Mouse (Mus musculus) CH12.LX (cell line): ENCODE measurements around the gene 4930556J24Rik. TPM values are rescaled to one million over a fixed set of nuclear protein-coding genes. Genes with fewer than 3 reads are reported as not detected.

Source experiments
- DNase-seq: peaks from one replicate; pipeline ENCODE4 v3.0.0-alpha.2; 2013; ENCODE audit errors: extremely low read depth
- H3K27ac ChIP-seq: 2 replicates; pipeline ENCODE4 v1.5.1; 2012; ENCODE audit warnings: low read depth, mild to moderate bottlenecking, control low read depth, moderate library complexity; ENCODE audit not compliant: insufficient read depth
- H3K27me3 ChIP-seq: replicated peaks from 2 replicates; pipeline ENCODE3; 2012; ENCODE audit warnings: inconsistent platforms
- H3K36me3 ChIP-seq, 2 experiments: replicated peaks in 1 of 2; 2 replicates each; pipeline versions ENCODE3 to v1.6.1; 2012; ENCODE audit warnings: inconsistent platforms in 1 of 2, low read length in 1 of 2, mild to moderate bottlenecking in 1 of 2, mixed read lengths in 1 of 2, moderate library complexity in 1 of 2; ENCODE audit not compliant: control insufficient read depth in 1 of 2, insufficient read depth in 1 of 2
- H3K4me1 ChIP-seq, 2 experiments: 2 replicates each; pipeline ENCODE4 v1.6.1; 2012; ENCODE audit warnings: inconsistent platforms in 1 of 2, moderate library complexity in 1 of 2; ENCODE audit not compliant: insufficient read depth in 2 of 2, control insufficient read depth in 1 of 2
- H3K4me2 ChIP-seq: 2 replicates; pipeline ENCODE4 v1.6.1; 2012; ENCODE audit warnings: low read depth, mild to moderate bottlenecking, control low read depth; ENCODE audit not compliant: poor library complexity, insufficient read depth, severe bottlenecking
- H3K4me3 ChIP-seq, 3 experiments: fragments of 150-350 bp in 1 of 3; sonication (generic) in 1 of 3; replicated peaks in 1 of 3; 2 replicates each; pipeline versions ENCODE3 to v1.5.1; 2011 to 2012; ENCODE audit warnings: low read depth in 2 of 3, low read length in 2 of 3, mild to moderate bottlenecking in 2 of 3, moderate library complexity in 2 of 3, control low read depth in 1 of 3, improper control_type of control experiment in 1 of 3, inconsistent platforms in 1 of 3, mixed read lengths in 1 of 3; ENCODE audit not compliant: poor library complexity in 1 of 3
- H3K79me2 ChIP-seq: replicated peaks from 2 replicates; pipeline ENCODE4 v1.6.1; 2012; ENCODE audit warnings: mild to moderate bottlenecking, moderate library complexity; ENCODE audit not compliant: control insufficient read depth, poor library complexity, insufficient read depth, severe bottlenecking; ENCODE audit errors: extremely low read depth
- H3K9ac ChIP-seq: 2 replicates; pipeline ENCODE4 v1.6.1; 2012; ENCODE audit warnings: low read depth, mild to moderate bottlenecking, control low read depth, moderate library complexity; ENCODE audit not compliant: insufficient read depth
- H3K9me3 ChIP-seq: replicated peaks from 2 replicates; pipeline ENCODE3; 2012; ENCODE audit warnings: low read length, inconsistent platforms, mixed read lengths
- CHD2 ChIP-seq: IDR thresholded peaks from 2 replicates; pipeline ENCODE4 v1.6.1; 2011; ENCODE audit warnings: low read length, improper control_type of control experiment
- CTCF ChIP-seq, 2 experiments: IDR thresholded peaks in 1 of 2; conservative IDR thresholded peaks in 1 of 2; 2 replicates each; pipeline ENCODE4 v1.5.1; 2011 to 2012; ENCODE audit warnings: low read depth in 2 of 2, low read length in 2 of 2, improper control_type of control experiment in 1 of 2, inconsistent platforms in 1 of 2, mild to moderate bottlenecking in 1 of 2, moderate library complexity in 1 of 2
- E2F4 ChIP-seq: IDR thresholded peaks from 2 replicates; pipeline ENCODE4 v1.6.1; 2011; ENCODE audit warnings: low read depth, low read length, improper control_type of control experiment; ENCODE audit not compliant: insufficient replicate concordance
- ELF1 ChIP-seq: IDR thresholded peaks from 2 replicates; pipeline ENCODE4 v1.6.1; 2014; ENCODE audit warnings: low read depth, mild to moderate bottlenecking, inconsistent platforms, low read length, improper control_type of control experiment
- EP300 ChIP-seq: IDR thresholded peaks from 2 replicates; pipeline ENCODE4 v1.6.1; 2011; ENCODE audit warnings: low read length, improper control_type of control experiment
- ETS1 ChIP-seq: conservative IDR thresholded peaks from 2 replicates; pipeline ENCODE4 v1.6.1; 2012; ENCODE audit warnings: low read depth, mild to moderate bottlenecking, inconsistent platforms, low read length, improper control_type of control experiment, moderate library complexity
- IRF4 ChIP-seq: IDR thresholded peaks from 2 replicates; pipeline ENCODE4 v1.6.1; 2014; ENCODE audit warnings: low read depth, mild to moderate bottlenecking, inconsistent platforms, low read length, improper control_type of control experiment
- JUN ChIP-seq: IDR thresholded peaks from 2 replicates; pipeline ENCODE4 v1.6.1; 2011; ENCODE audit warnings: low read depth, mild to moderate bottlenecking, low read length, improper control_type of control experiment, moderate library complexity; ENCODE audit not compliant: insufficient read depth
- JUND ChIP-seq: conservative IDR thresholded peaks from 2 replicates; pipeline ENCODE4 v1.6.1; 2011; ENCODE audit warnings: low read depth, low read length, improper control_type of control experiment
- KAT2A ChIP-seq: IDR thresholded peaks from 2 replicates; pipeline ENCODE4 v1.6.1; 2012; ENCODE audit warnings: low read length, improper control_type of control experiment, inconsistent platforms; ENCODE audit not compliant: insufficient replicate concordance
- MAX ChIP-seq: IDR thresholded peaks from 2 replicates; pipeline ENCODE4 v1.6.1; 2011; ENCODE audit warnings: low read length, improper control_type of control experiment
- MAZ ChIP-seq: IDR thresholded peaks from 2 replicates; pipeline ENCODE4 v1.6.1; 2012; ENCODE audit warnings: low read depth, mild to moderate bottlenecking, inconsistent platforms, low read length, improper control_type of control experiment, moderate library complexity
- MEF2A ChIP-seq: IDR thresholded peaks from 2 replicates; pipeline ENCODE4 v1.6.1; 2014; ENCODE audit warnings: low read depth, mild to moderate bottlenecking, inconsistent platforms, low read length, improper control_type of control experiment, borderline replicate concordance
- NELFE ChIP-seq: IDR thresholded peaks from 2 replicates; pipeline ENCODE4 v1.6.1; 2011; ENCODE audit warnings: low read depth, low read length, improper control_type of control experiment
- PAX5 ChIP-seq: IDR thresholded peaks from 2 replicates; pipeline ENCODE4 v1.6.1; 2012; ENCODE audit warnings: low read length, inconsistent platforms, mixed read lengths
- POLR2A ChIP-seq: IDR thresholded peaks from 2 replicates; pipeline ENCODE4 v1.6.1; 2011; ENCODE audit warnings: low read depth, mild to moderate bottlenecking, improper control_type of control experiment, low read length
- POLR2AphosphoS2 ChIP-seq: IDR thresholded peaks from 2 replicates; pipeline ENCODE4 v1.6.1; 2011; ENCODE audit warnings: low read depth, low read length, improper control_type of control experiment
- RAD21 ChIP-seq: IDR thresholded peaks from 2 replicates; pipeline ENCODE4 v1.6.1; 2011; ENCODE audit warnings: low read depth, mild to moderate bottlenecking, low read length, improper control_type of control experiment, moderate library complexity
- RCOR1 ChIP-seq: conservative IDR thresholded peaks from 2 replicates; pipeline ENCODE4 v1.6.1; 2012; ENCODE audit warnings: low read depth, mild to moderate bottlenecking, inconsistent platforms, low read length, improper control_type of control experiment
- TCF12 ChIP-seq: IDR thresholded peaks from 2 replicates; pipeline ENCODE4 v1.6.1; 2014; ENCODE audit warnings: low read depth, mild to moderate bottlenecking, inconsistent platforms, low read length, improper control_type of control experiment
- UBTF ChIP-seq: IDR thresholded peaks from 2 replicates; pipeline ENCODE4 v1.6.1; 2012; ENCODE audit warnings: low read depth, mild to moderate bottlenecking, inconsistent platforms, low read length, improper control_type of control experiment, moderate library complexity
- USF1 ChIP-seq: IDR thresholded peaks from 2 replicates; pipeline ENCODE4 v1.6.1; 2014; ENCODE audit warnings: low read depth, mild to moderate bottlenecking, inconsistent platforms, low read length, improper control_type of control experiment
- USF2 ChIP-seq: conservative IDR thresholded peaks from 2 replicates; pipeline ENCODE4 v1.6.1; 2011; ENCODE audit warnings: low read depth, low read length, improper control_type of control experiment
- ZC3H11A ChIP-seq: IDR thresholded peaks from 2 replicates; pipeline ENCODE4 v1.6.1; 2012; ENCODE audit warnings: low read depth, mild to moderate bottlenecking, inconsistent platforms, low read length, improper control_type of control experiment
- ZMIZ1 ChIP-seq: IDR thresholded peaks from 2 replicates; pipeline ENCODE4 v1.6.1; 2012; ENCODE audit warnings: low read depth, mild to moderate bottlenecking, inconsistent platforms, low read length, improper control_type of control experiment
- ZNF384 ChIP-seq: IDR thresholded peaks from 2 replicates; pipeline ENCODE4 v1.6.1; 2012; ENCODE audit warnings: low read depth, low read length, improper control_type of control experiment, inconsistent platforms
- dilution Hi-C: fragments of 300-500 bp; cut with MboI; formaldehyde crosslinking; loops from 2 replicates; pipeline ENCODE4 v1.14.3; 2020; ENCODE audit warnings: low sequenced_read_pairs; ENCODE audit not compliant: extremely low pct_unique_long_range_greater_than_20kb, extremely low pct_ligation_motif_present
- in situ Hi-C: fragments of 300-500 bp; cut with MboI; formaldehyde crosslinking; loops from 3 replicates; pipeline ENCODE4 v1.14.3; 2019; ENCODE audit warnings: low sequenced_read_pairs, low pct_ligation_motif_present, low pct_unique_long_range_greater_than_20kb, mixed read lengths
- polyA plus RNA-seq: library from polyadenylated mRNA; unstranded; fragments of >175 nt; gene quantifications from 2 replicates; pipeline ENCODE4 v1.2.1, GENCODE M21; 2012; ENCODE audit warnings: low read depth; ENCODE audit not compliant: insufficient read length
- total RNA-seq, 2 experiments: library from RNA; depleted of rRNA; stranded (reverse); fragments of 300-350 nt in 1 of 2; fragments of >200 nt in 1 of 2; gene quantifications; 2 replicates each; pipeline ENCODE4 v1.2.3; 2012 to 2014

The 4930556J24Rik gene
- total and polyA plus RNA-seq, 3 experiments = 0.21 to 0.70 TPM; not detected in 1

DNA sequence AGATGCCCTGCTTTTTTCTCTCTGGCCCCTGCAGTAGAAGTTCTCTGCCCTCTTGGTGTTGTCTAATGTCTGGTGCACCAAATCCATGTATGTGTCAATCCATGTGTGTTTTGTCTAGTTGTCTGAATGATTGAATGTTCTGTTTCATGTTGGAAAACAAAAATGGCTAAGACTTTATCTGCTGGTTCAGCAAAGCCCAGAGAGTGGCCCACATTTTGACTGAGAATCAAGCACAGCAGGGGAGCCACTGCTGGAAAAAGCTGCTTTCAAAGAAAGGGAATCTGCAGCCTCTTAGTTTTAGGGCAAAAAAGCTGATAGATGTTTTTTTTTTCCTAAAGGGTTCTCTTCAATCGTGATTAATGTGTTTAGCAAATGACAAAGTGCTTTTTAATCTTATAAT is 30.2 kb downstream of the 4930556J24Rik start:
- Histone ChIP-seq H3K4me2 (no peak overlapping the region), H3K27me3 (peaks cover 30% of the 10 kb centered on the region), H3K4me3 (no peak overlapping the region), H3K79me2 (no peaks in the 10 kb centered on the region), H3K9me3 (peaks cover 2% of the 10 kb centered on the region), H3K4me1 (no peaks in the 10 kb centered on the region), H3K36me3 (no peaks in the 10 kb centered on the region), H3K9ac (no peak overlapping the region), H3K27ac (no peak overlapping the region)
- in situ Hi-C loops = no loop called here
- TF ChIP-seq UBTF (no peak), POLR2AphosphoS2 (no peak), ETS1 (no peak), USF2 (no peak), RAD21 (no peak), PAX5 (no peak), JUND (no peak), ZNF384 (no peak), MAZ (no peak), TCF12 (no peak), MEF2A (no peak), USF1 (no peak), RCOR1 (no peak)
- DNase-seq = no peak
- dilution Hi-C loops = no loop called here

- DNase-seq = no peak
- Histone ChIP-seq H3K4me1 (0 out of 4 replicates have a peak, but pooled peaks cover 0 to 2% of the 10 kb centered on the region in 2 experiments), H3K4me2 (no peak overlapping the region), H3K27me3 (peaks cover 66% of the 10 kb centered on the region), H3K9me3 (peaks cover 2% of the 10 kb centered on the region), H3K79me2 (no peaks in the 10 kb centered on the region), H3K36me3 (no peaks in the 10 kb centered on the region), H3K27ac (no peak overlapping the region), H3K9ac (no peak overlapping the region), H3K4me3 (no peak overlapping the region)
- dilution Hi-C loops (no loop called here), in situ Hi-C loops (no loop called here)
- TF ChIP-seq USF2 = no peak
Measured at GRCm38 (mm10) chr11:3941371-3941770, 35.2 kb downstream of the 4930556J24Rik start.

- Histone ChIP-seq H3K36me3 (no peaks in the 10 kb centered on the region), H3K4me2 (no peak overlapping the region), H3K79me2 (no peaks in the 10 kb centered on the region), H3K9me3 (no peaks in the 10 kb centered on the region), H3K27me3 (peaks cover 79% of the 10 kb centered on the region), H3K4me3 (no peak overlapping the region), H3K4me1 (0 out of 4 replicates have a peak, but pooled peaks cover 0 to 2% of the 10 kb centered on the region in 2 experiments), H3K9ac (no peak overlapping the region), H3K27ac (no peak overlapping the region)
- dilution Hi-C loops (no loop called here), in situ Hi-C loops (no loop called here)
- no peak for TF ChIP-seq ZMIZ1
- no peak for TF ChIP-seq IRF4
- TF ChIP-seq CTCF (conservative IDR thresholded peaks at IDR 0.05 in 1 of 2, IDR thresholded peaks at IDR 0.05 in 1 of 2; ENCODE audit: low read depth in 2 of 2, low read length in 2 of 2) = no peak
- no peak for TF ChIP-seq E2F4
- no peak for TF ChIP-seq POLR2AphosphoS2
- TF ChIP-seq CHD2 = no peak
- TF ChIP-seq ELF1 = no peak
- TF ChIP-seq RAD21 = no peak
- no peak for TF ChIP-seq POLR2A
- no peak for TF ChIP-seq NELFE
- TF ChIP-seq EP300 = no peak
- TF ChIP-seq JUN = no peak
- TF ChIP-seq MAX = no peak
- TF ChIP-seq ZC3H11A = no peak
- TF ChIP-seq USF2 = no peak
- no peak for TF ChIP-seq KAT2A
- no peak for DNase-seq
Measured at GRCm38 (mm10) chr11:3937321-3937874, 39.2 kb downstream of the 4930556J24Rik start.
